ENCODE assay signal across 8 mouse cellular contexts in the genomic region with DNA sequence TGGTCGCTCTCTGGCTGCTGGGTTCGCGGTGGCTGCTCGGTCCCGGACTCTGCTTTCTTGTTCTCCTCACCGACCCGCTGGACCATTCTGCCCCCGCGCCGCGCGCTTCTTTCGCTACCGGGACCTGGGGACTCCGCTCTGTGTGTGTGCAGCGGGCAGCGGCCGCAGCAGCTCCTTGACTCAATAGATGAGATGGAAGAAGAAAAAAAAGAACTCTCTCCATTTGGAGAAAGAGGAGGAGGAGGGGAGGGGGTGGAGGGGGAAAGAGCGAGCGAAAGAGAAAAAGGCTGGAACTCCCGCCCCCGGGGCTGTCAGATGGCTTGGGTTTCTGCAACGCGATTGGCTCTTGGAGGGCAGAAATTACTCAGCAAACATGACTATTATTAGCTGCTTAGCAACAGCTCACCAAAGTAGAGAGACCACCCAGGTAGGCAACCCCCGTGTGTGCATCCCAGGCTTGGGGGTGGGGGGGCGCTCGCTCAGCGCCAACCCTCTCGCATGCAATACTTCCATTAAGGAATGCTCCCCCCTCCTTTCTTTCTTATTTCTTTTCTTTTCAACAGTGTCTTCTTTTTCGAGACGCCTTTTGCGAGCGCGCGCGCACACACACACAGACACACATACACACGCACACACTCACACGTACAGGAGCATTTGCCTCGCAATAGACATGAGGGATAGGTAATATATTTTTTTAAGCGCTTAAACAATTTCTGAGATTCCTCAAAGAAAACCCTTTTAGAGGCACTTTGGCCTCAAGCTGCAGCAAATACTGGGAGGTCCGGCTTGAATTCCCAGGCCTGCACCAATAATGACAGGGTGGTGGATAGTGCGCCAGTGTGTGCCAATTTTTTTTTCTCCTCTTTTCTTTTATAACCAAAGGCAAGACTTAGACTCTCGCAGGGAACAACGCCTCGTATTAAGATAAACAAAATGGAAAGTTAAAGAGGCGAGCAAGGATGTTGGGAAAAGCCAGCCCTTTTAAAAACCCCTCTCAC. TPM values are rescaled to one million over a fixed set of nuclear protein-coding genes. Genes with fewer than 3 reads are reported as not detected.
DNase-seq lines count a peak whose midpoint lies in the region; ATAC-seq lines count a peak whose summit lies in the region.

No protein-coding gene starts in this region.

- H3K27me3 ChIP-seq in hindbrain, embryonic 13.5 days, result peaks cover 28% of the 10 kb centered on the region

- DNase-seq in NIH3T3 (ENCODE audit: low read depth), result peak; percentile 88
- DNase-seq in cerebellum, adult 9-11 months, result peak; percentile 91
- peak; percentile 87 to 93 for DNase-seq in frontal cortex, adult 2 months (ENCODE audit: extremely low spot score in 1 of 2, low spot score in 1 of 2)
- peak; percentile 88 for DNase-seq in left cerebral cortex, adult 11 months (ENCODE audit: low spot score)
- DNase-seq in lung, postnatal 36 days, result peak; percentile 91
- DNase-seq in right cerebral cortex, adult 18-20 months, result peak; percentile 94
- peak; percentile 83 for DNase-seq in urinary bladder, postnatal 14 days (ENCODE audit: low spot score)

- no peaks in the 10 kb centered on the region for H3K9me3 ChIP-seq in hindbrain, embryonic 13.5 days

- peak; percentile 70 for ATAC-seq in hindbrain, embryonic 13.5 days (ENCODE audit: low FRiP score)

- H3K4me3 ChIP-seq in hindbrain, embryonic 13.5 days, result peak overlapping the region; percentile 98

- under 1% methylated on average over 46 of the region's 46 CpGs for WGBS in hindbrain, embryonic 13.5 days

- peak overlapping the region; percentile 94 for H3K9ac ChIP-seq in hindbrain, embryonic 13.5 days

- H3K36me3 ChIP-seq in hindbrain, embryonic 13.5 days, result no peaks in the 10 kb centered on the region

- peak overlapping the region; percentile 97 for H3K4me2 ChIP-seq in hindbrain, embryonic 13.5 days

- peak overlapping the region; percentile 99 for H3K27ac ChIP-seq in hindbrain, embryonic 13.5 days

- H3K4me1 ChIP-seq in hindbrain, embryonic 13.5 days (replicated peaks), result peaks cover 51% of the 10 kb centered on the region

RNA-seq across cellular contexts. Expression of a gene that starts 7.1 kb away (rescaled TPM):
- 26.5 and 27.8 TPM in 2 replicates for polyA plus RNA-seq in frontal cortex, adult 2 months (2012; rRNA removed)
- polyA plus RNA-seq in hindbrain, embryonic 13.5 days (2015; fragmentation: Nextera tagmentation; extraction: Ambion mirVana), result 18.0 and 19.2 TPM in 2 replicates

Comparison
In these comparisons a context has a peak if more than half of its experiments do, and no peak if none do; other contexts are left out.
1. Peak in every context shown above with its lines: DNase-seq, ATAC-seq, H3K4me3 ChIP-seq and H3K27ac ChIP-seq.